Mouse (Mus musculus) heart, adult 2 months (tissue): ENCODE data around the gene Ahcyl1. TPM values are rescaled to one million over a fixed set of nuclear protein-coding genes. Genes with fewer than 3 reads are reported as not detected.
A peak's percentile ranks its signal among the peaks of the same experiment; 100 is the strongest.
"Not testable (repeated sequence)": the region's sequence is repeated elsewhere in the genome, so short reads cannot be mapped to it uniquely, and the experiment has no call there.

ENCODE experiments used
- DNase-seq, 2 experiments: peaks; one replicate each; pipeline ENCODE4 v3.0.0; 2021
- H3K27ac ChIP-seq: fragments of 200-600 bp; 2 replicates; pipeline ENCODE4 v1.8.1; 2022
- H3K27me3 ChIP-seq: fragments of 200-500 bp; 2 replicates; pipeline ENCODE4 v1.6.1; 2012; ENCODE audit warnings: mild to moderate bottlenecking, low read length, inconsistent platforms, mixed read lengths; ENCODE audit not compliant: control insufficient read depth, insufficient read depth
- H3K36me3 ChIP-seq: fragments of 200-500 bp; 2 replicates; pipeline ENCODE4 v1.6.1; 2012; ENCODE audit warnings: low read length, inconsistent platforms; ENCODE audit not compliant: control insufficient read depth, insufficient read depth
- H3K4me1 ChIP-seq: fragments of 200-500 bp; 2 replicates; pipeline ENCODE4 v1.6.1; 2011; ENCODE audit warnings: low read length; ENCODE audit not compliant: control insufficient read depth, insufficient read depth
- H3K4me3 ChIP-seq: fragments of 200-600 bp; 2 replicates; pipeline ENCODE4 v1.8.1; 2022
- H3K79me2 ChIP-seq: fragments of 200-500 bp; replicated peaks from 2 replicates; pipeline ENCODE4 v1.6.1; 2012; ENCODE audit warnings: mild to moderate bottlenecking, inconsistent platforms, low read length, moderate library complexity, mixed read lengths; ENCODE audit not compliant: control insufficient read depth, insufficient read depth
- H3K9ac ChIP-seq: fragments of 200-500 bp; 2 replicates; pipeline ENCODE4 v1.6.1; 2012; ENCODE audit warnings: low read depth, mild to moderate bottlenecking, control low read depth, inconsistent platforms, low read length, mixed read lengths
- CTCF ChIP-seq: fragments of 200-600 bp; IDR thresholded peaks from 2 replicates; pipeline ENCODE4 v1.8.1; 2022; ENCODE audit warnings: antibody characterized with exemption, mild to moderate bottlenecking, moderate library complexity
- EP300 ChIP-seq: fragments of 200-500 bp; IDR thresholded peaks from 2 replicates; pipeline ENCODE4 v1.6.1; 2011; ENCODE audit warnings: low read depth, low read length, control low read depth; ENCODE audit not compliant: insufficient read depth
- POLR2A ChIP-seq: fragments of 200-500 bp; IDR thresholded peaks from 2 replicates; pipeline ENCODE4 v1.6.1; 2011; ENCODE audit warnings: mild to moderate bottlenecking, low read depth, low read length, control low read depth; ENCODE audit not compliant: insufficient read depth
- WGBS: fragments of 180-500 bp; shearing (Covaris S2); methylation state at CpG from one replicate; pipeline ENCODE4 v1.1.7; 2018; 5-methylcytosine and 5-hydroxymethylcytosine counted together
- intact Hi-C: fragments of 180-260 bp; cut with DNase I; formaldehyde crosslinking; loops from one replicate; pipeline ENCODE4 v1.15.1; 2025
- polyA plus RNA-seq: library from polyadenylated mRNA; depleted of rRNA; stranded (reverse); fragments of >200 nt; gene quantifications from 2 replicates; pipeline ENCODE4 v1.2.3, GENCODE M21; 2012
- total RNA-seq, 2 experiments: library from RNA; stranded (reverse); gene quantifications; 2 replicates each; pipeline ENCODE4 v1.2.3; 2021

The Ahcyl1 gene
- total and polyA plus RNA-seq, 3 experiments: 50.9 to 82.3 (median 76.5) TPM

- peaks cover 23% of the 10 kb centered on the region for H3K4me1 ChIP-seq
- no peak overlapping the region for H3K4me3 ChIP-seq
- no peaks in the 10 kb centered on the region for H3K79me2 ChIP-seq
- H3K27me3 ChIP-seq: no peaks in the 10 kb centered on the region
- DNase-seq: no peak
- no peak overlapping the region for H3K9ac ChIP-seq
- H3K27ac ChIP-seq: peak overlapping the region; percentile 49
- TF ChIP-seq EP300 (no peak), CTCF (no peak), POLR2A (no peak)
- intact Hi-C loops: no loop called here
- peaks cover 34% of the 10 kb centered on the region for H3K36me3 ChIP-seq
Measured at GRCm38 (mm10) chr3:107741387-107741786, 45.0 kb upstream of the Ahcyl1 start.

- no peaks in the 10 kb centered on the region for H3K79me2 ChIP-seq
- WGBS: 19% methylated on average over 6 of the region's 6 CpGs
Measured at GRCm38 (mm10) chr3:107740578-107741207, 44.3 kb upstream of the Ahcyl1 start.

GRCm38 (mm10) chr3:107739966-107740365, 43.6 kb upstream of the Ahcyl1 start:
- Histone ChIP-seq H3K9ac (no peak overlapping the region), H3K27ac (no peak overlapping the region; the same call in 1 of the 2 replicates), H3K27me3 (no peaks in the 10 kb centered on the region), H3K79me2 (no peaks in the 10 kb centered on the region), H3K4me3 (no peak overlapping the region), H3K4me1 (peaks cover 21% of the 10 kb centered on the region), H3K36me3 (peaks cover 26% of the 10 kb centered on the region)
- TF ChIP-seq CTCF (no peak), POLR2A (no peak; the same call in 1 of the 2 replicates)
- DNase-seq: peak in 1 of 2 experiments; percentile 24
- WGBS: 61% methylated on average over 2 of the region's 2 CpGs
- intact Hi-C loops: no loop called here

More at GRCm38 (mm10) chr3:107740578-107741207, 44.3 kb upstream of the Ahcyl1 start:
- no peaks in the 10 kb centered on the region for H3K27me3 ChIP-seq
- peak overlapping the region; percentile 49 for H3K27ac ChIP-seq
- H3K4me1 ChIP-seq: peaks cover 21% of the 10 kb centered on the region
- H3K9ac ChIP-seq: no peak overlapping the region; the same call in 1 of the 2 replicates
- no peak overlapping the region for H3K4me3 ChIP-seq
- TF ChIP-seq CTCF (no peak), POLR2A (no peak), EP300 (0 out of 2 replicates have a peak, but pooled peaks have one; percentile 22)
- DNase-seq: peak; percentile 70 to 73
- H3K36me3 ChIP-seq: peaks cover 29% of the 10 kb centered on the region
- intact Hi-C loops: no loop called here

GRCm38 (mm10) chr3:107739456-107739855, 43.1 kb upstream of the Ahcyl1 start:
- H3K79me2 ChIP-seq: no peaks in the 10 kb centered on the region
- peaks cover 21% of the 10 kb centered on the region for H3K4me1 ChIP-seq
- H3K9ac ChIP-seq: no peak overlapping the region
- H3K27ac ChIP-seq: no peak overlapping the region; the same call in 1 of the 2 replicates
- DNase-seq: no peak
- H3K36me3 ChIP-seq: peaks cover 22% of the 10 kb centered on the region
- intact Hi-C loops: no loop called here
- H3K4me3 ChIP-seq: no peak overlapping the region
- TF ChIP-seq CTCF (no peak), EP300 (no peak), POLR2A (no peak)
- WGBS: 68% methylated on average over 3 of the region's 3 CpGs
- H3K27me3 ChIP-seq: no peaks in the 10 kb centered on the region

- no peak overlapping the region for H3K4me3 ChIP-seq
- H3K79me2 ChIP-seq: no peaks in the 10 kb centered on the region
- TF ChIP-seq POLR2A (no peak), EP300 (no peak), CTCF (no peak)
- peaks cover 15% of the 10 kb centered on the region; the same call in 1 of the 2 replicates for H3K36me3 ChIP-seq
- 92% methylated on average over 1 of the region's 1 CpGs for WGBS
- peaks cover 17% of the 10 kb centered on the region for H3K4me1 ChIP-seq
- no peaks in the 10 kb centered on the region for H3K27me3 ChIP-seq
- intact Hi-C loops: no loop called here
- no peak overlapping the region for H3K9ac ChIP-seq
- H3K27ac ChIP-seq: no peak overlapping the region
- no peak for DNase-seq
Measured at GRCm38 (mm10) chr3:107738620-107739019, 42.3 kb upstream of the Ahcyl1 start.

GRCm38 (mm10) chr3:107737609-107738190, 41.3 kb upstream of the Ahcyl1 start:
- H3K79me2 ChIP-seq: no peaks in the 10 kb centered on the region
- 58% methylated on average over 1 of the region's 1 CpGs for WGBS
- peaks cover 13% of the 10 kb centered on the region; the same call in 1 of the 2 replicates for H3K36me3 ChIP-seq
- H3K4me3 ChIP-seq: no peak overlapping the region
- no peak overlapping the region for H3K27ac ChIP-seq
- no peaks in the 10 kb centered on the region for H3K27me3 ChIP-seq
- no peak for DNase-seq
- intact Hi-C loops: no loop called here
- H3K4me1 ChIP-seq: peaks cover 9% of the 10 kb centered on the region
- H3K9ac ChIP-seq: no peak overlapping the region
- no peak for TF ChIP-seq CTCF
- no peak for TF ChIP-seq EP300
- no peak for TF ChIP-seq POLR2A

- H3K36me3 ChIP-seq, H3K4me1 ChIP-seq, H3K27me3 ChIP-seq, H3K9ac ChIP-seq, DNase-seq, H3K79me2 ChIP-seq, H3K4me3 ChIP-seq, H3K27ac ChIP-seq: not testable (repeated sequence)
- WGBS: 95% methylated on average over 13 of the region's 13 CpGs
- intact Hi-C loops: loop anchor here (2.0 kb wide), 1 partner anchor 21 kb away; no protein-coding TSS in a partner anchor
Measured at GRCm38 (mm10) chr3:107735620-107736019, 39.3 kb upstream of the Ahcyl1 start.
